Mouse (Mus musculus) lung, embryonic 16.5 days (tissue): Measurements from ENCODE around the gene Nptn. TPM values are rescaled to one million over a fixed set of nuclear protein-coding genes. Genes with fewer than 3 reads are reported as not detected.

Experiments used
- ATAC-seq: fragments of 200-750 bp; cut with Nextera tagmentation; 2 replicates; pipeline ENCODE4 v1.8.0; 2017; ENCODE audit warnings: low read depth, mild to moderate bottlenecking, moderate library complexity
- H3K27ac ChIP-seq: fragments of 300-500 bp; sonication (generic); 2 replicates; pipeline ENCODE4 v1.5.1; 2014; ENCODE audit warnings: mild to moderate bottlenecking, control low read depth, low read length
- H3K27me3 ChIP-seq: fragments of 300-500 bp; sonication (generic); 2 replicates; pipeline ENCODE4 v1.6.1; 2014; ENCODE audit warnings: low read depth, low read length, mixed read lengths; ENCODE audit not compliant: control insufficient read depth, insufficient read depth
- H3K36me3 ChIP-seq: fragments of 300-500 bp; sonication (generic); 2 replicates; pipeline ENCODE4 v1.6.1; 2014; ENCODE audit warnings: low read length; ENCODE audit not compliant: control insufficient read depth, insufficient read depth
- H3K4me1 ChIP-seq: fragments of 300-500 bp; sonication (generic); replicated peaks from 2 replicates; pipeline ENCODE4 v1.6.1; 2014; ENCODE audit warnings: low read length, mixed read lengths; ENCODE audit not compliant: control insufficient read depth, insufficient read depth
- H3K4me2 ChIP-seq: fragments of 300-500 bp; sonication (generic); 2 replicates; pipeline ENCODE4 v1.6.1; 2014; ENCODE audit warnings: low read depth, low read length, control low read depth
- H3K4me3 ChIP-seq: fragments of 300-500 bp; sonication (generic); 2 replicates; pipeline ENCODE4 v1.5.1; 2014; ENCODE audit warnings: mild to moderate bottlenecking, low read length, control low read depth
- H3K9ac ChIP-seq: fragments of 300-500 bp; sonication (generic); 2 replicates; pipeline ENCODE4 v1.6.1; 2014; ENCODE audit warnings: low read length, control low read depth
- H3K9me3 ChIP-seq: fragments of 300-500 bp; sonication (generic); 2 replicates; pipeline ENCODE4 v1.6.1; 2016; ENCODE audit warnings: low read length; ENCODE audit not compliant: control insufficient read depth
- WGBS: fragments of 180-500 bp; shearing (Covaris S2); extraction: QIAGEN DNeasy Blood & Tissue Kit; methylation state at CpG from one replicate; pipeline ENCODE4 v1.1.7; 2014; 5-methylcytosine and 5-hydroxymethylcytosine counted together
- polyA plus RNA-seq: library from polyadenylated mRNA; unstranded; fragments of >200 nt; fragmentation: Nextera tagmentation; extraction: Ambion mirVana; gene quantifications from 2 replicates; pipeline ENCODE4 v1.2.1, GENCODE M21; 2015

Nptn gene
- polyA plus RNA-seq: 134 and 142 TPM in 2 replicates

DNA sequence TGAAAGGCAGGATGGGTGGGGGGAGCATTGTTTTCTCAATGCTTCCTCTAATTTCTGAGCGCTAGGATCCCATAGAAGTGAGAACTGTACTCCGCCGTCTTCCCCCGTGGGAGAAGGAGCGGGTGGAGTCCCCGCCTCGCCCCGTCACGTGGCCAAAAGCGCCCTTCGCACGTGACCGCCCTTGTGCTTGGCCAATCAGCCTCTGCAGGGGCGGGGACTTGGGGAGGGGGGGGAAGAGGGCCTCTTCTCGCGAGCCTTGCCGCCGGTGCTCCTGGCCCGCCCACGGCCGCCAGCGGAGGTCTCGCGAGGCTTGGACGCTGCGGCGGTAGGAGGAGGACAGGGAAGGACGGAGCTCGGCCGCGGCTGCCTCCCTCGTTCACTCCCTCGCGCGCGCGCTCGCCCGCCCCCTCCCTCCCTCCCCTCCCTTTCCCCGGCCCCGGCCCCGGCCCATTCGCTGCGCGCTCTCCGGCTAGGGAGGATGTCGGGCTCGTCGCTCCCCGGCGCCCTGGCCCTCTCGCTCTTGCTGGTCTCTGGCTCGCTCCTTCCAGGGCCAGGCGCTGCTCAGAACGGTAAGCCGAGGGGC lies at the start of gene Nptn:
Gene Nptn, plus strand, starts transcription at position 283 of the 583 bp plus-strand sequence.
- Histone ChIP-seq H3K9ac (peak within 1 kb of the TSS; percentile 100), H3K9me3 (no peaks in the 10 kb centered on the region), H3K27ac (peak within 1 kb of the TSS; percentile 97), H3K27me3 (no peaks in the 10 kb centered on the region), H3K4me3 (peak within 1 kb of the TSS; percentile 99), H3K36me3 (no peaks in the 10 kb centered on the region), H3K4me2 (peak within 1 kb of the TSS; percentile 81), H3K4me1 (peaks cover 10% of the 10 kb centered on the region)
- WGBS: under 1% methylated on average over 30 of the region's 56 CpGs
- ATAC-seq: peak; percentile 99

GRCm38 (mm10) chr9:58533322-58533721 lies 48.7 kb upstream of the Nptn start:
- peaks cover 13% of the 10 kb centered on the region for H3K36me3 ChIP-seq
- H3K9ac ChIP-seq: no peak overlapping the region

DNA sequence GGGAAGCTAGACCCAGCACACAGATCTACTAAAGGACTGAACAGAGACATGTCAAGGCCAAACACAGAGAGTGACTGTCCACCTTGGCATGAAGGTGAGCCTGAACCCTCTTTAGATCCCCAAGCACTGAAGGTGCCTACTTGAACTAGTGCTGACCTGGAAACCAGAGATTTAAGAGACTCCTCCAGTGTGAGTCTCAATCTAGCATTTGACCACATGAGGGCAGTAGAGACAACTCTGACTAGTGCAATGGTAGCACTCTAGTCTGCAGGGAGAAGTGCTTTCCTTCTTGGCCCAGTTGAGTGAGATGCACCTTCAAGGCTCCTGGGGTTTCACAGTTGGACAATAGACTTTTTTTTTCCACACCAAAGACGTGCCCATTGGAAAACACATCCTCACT lies 47.3 kb upstream of the Nptn start:
- ATAC-seq: peak; percentile 61; the same call in 1 of the 2 replicates
- H3K4me1 ChIP-seq: no peaks in the 10 kb centered on the region
- no peaks in the 10 kb centered on the region for H3K27me3 ChIP-seq
- H3K4me3 ChIP-seq: no peak overlapping the region
- H3K9me3 ChIP-seq: no peaks in the 10 kb centered on the region
- no peak overlapping the region for H3K27ac ChIP-seq
- no peak overlapping the region for H3K4me2 ChIP-seq
- H3K36me3 ChIP-seq: peaks cover 17% of the 10 kb centered on the region
- WGBS: 48% methylated on average over 1 of the region's 1 CpGs
- no peak overlapping the region for H3K9ac ChIP-seq

More at GRCm38 (mm10) chr9:58533322-58533721, 48.7 kb upstream of the Nptn start:
- Histone ChIP-seq H3K4me2 (no peak overlapping the region), H3K27ac (no peak overlapping the region), H3K4me1 (no peaks in the 10 kb centered on the region), H3K27me3 (no peaks in the 10 kb centered on the region), H3K4me3 (no peak overlapping the region), H3K9me3 (no peaks in the 10 kb centered on the region)
- 80% methylated on average over 6 of the region's 6 CpGs for WGBS
- no peak for ATAC-seq

DNA sequence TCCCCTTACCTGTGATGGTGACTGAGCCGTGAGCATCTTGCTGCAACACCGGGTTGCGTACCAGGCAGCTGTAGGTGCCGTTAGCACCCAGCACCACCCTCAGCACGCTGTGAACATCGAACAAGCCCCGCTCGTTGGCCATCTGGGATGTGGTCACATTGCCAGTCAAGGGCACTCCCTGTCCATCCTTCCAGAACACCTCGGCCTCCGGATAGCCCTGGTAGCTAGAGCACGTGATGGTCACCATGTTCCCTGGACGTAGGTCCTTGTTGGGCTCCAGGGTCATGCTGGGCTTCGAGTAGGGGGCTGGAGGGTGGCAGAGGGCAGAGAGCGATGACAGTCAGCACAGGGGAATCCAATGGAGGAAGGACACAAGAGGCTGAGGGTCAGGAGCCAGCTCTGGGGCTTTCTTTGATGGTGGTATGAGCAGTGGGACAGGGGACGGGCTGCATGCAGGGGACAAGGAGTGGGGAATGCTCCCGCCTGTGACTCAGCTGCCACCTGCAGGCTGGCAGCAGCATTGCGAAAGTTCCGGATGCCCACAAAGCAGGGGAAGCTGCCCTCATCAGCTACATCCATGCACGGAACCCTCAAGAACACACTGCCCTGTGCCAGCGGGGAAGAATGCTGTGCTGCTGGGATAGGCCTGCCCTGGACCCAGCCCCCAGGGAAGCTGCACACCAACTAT lies 46.4 kb upstream of the Nptn start:
- no peaks in the 10 kb centered on the region for H3K27me3 ChIP-seq
- no peak for ATAC-seq
- WGBS: 75% methylated on average over 20 of the region's 20 CpGs
- no peak overlapping the region for H3K4me3 ChIP-seq
- peaks cover 14% of the 10 kb centered on the region; the same call in 1 of the 2 replicates for H3K36me3 ChIP-seq
- no peaks in the 10 kb centered on the region for H3K9me3 ChIP-seq
- H3K9ac ChIP-seq: no peak overlapping the region
- H3K27ac ChIP-seq: no peak overlapping the region
- no peak overlapping the region for H3K4me2 ChIP-seq
- H3K4me1 ChIP-seq: no peaks in the 10 kb centered on the region

DNA sequence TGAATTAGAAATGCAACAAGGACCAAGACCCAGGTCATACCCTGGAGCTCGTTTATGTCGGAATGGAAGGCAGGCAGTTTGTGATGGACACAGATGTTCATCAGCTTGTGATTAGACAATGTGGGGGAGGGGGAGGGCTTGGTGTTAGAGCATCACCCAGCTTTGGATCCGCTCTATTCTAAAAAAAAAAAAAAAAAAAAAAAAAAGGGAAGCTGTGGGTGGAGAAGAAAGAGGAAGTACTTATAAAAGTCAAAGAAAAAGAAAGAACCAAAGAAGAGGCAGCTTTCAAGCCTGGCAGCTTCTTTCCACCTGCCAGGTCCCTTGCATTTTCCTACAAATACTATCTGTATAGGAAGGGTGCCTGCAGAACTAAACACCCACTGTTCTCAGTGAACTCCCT lies 44.3 kb upstream of the Nptn start:
- Histone ChIP-seq H3K36me3 (peaks cover 13% of the 10 kb centered on the region; the same call in 1 of the 2 replicates), H3K4me2 (no peak overlapping the region), H3K4me3 (no peak overlapping the region), H3K27ac (no peak overlapping the region), H3K27me3 (no peaks in the 10 kb centered on the region), H3K9me3 (no peaks in the 10 kb centered on the region), H3K9ac (no peak overlapping the region), H3K4me1 (peaks cover 13% of the 10 kb centered on the region)
- WGBS: 77% methylated on average over 3 of the region's 3 CpGs
- no peak for ATAC-seq

DNA sequence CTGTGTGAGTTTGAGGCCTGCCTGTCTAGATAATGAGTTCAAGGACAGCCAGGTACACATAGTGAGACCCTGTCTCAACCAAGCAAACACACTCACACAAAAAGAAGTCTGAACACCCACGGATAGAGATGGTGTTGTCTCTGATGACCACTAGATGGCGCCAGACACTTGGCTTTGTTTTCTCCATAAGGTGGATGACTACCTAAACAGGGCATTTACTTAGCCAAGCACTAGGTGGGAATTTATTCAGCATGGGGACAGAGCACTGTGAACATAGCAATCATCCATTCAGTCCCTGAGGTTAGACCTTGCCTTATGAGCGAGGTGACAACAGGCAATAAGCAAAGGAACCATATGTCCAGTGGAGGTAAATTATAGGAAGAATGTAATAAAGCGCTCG lies 42.2 kb upstream of the Nptn start:
- Histone ChIP-seq H3K4me3 (no peak overlapping the region), H3K4me2 (no peak overlapping the region), H3K27me3 (no peaks in the 10 kb centered on the region), H3K9me3 (no peaks in the 10 kb centered on the region), H3K36me3 (peaks cover 13% of the 10 kb centered on the region; the same call in 1 of the 2 replicates), H3K27ac (no peak overlapping the region), H3K4me1 (peaks cover 13% of the 10 kb centered on the region), H3K9ac (no peak overlapping the region)
- WGBS: 50% methylated on average over 5 of the region's 5 CpGs
- ATAC-seq: no peak

GRCm38 (mm10) chr9:58541895-58542338 lies 40.1 kb upstream of the Nptn start:
- peak overlapping the region; percentile 74 for H3K27ac ChIP-seq
- H3K27me3 ChIP-seq: no peaks in the 10 kb centered on the region
- H3K9me3 ChIP-seq: no peaks in the 10 kb centered on the region
- H3K4me3 ChIP-seq: no peak overlapping the region
- peaks cover 13% of the 10 kb centered on the region for H3K4me1 ChIP-seq
- no peak overlapping the region for H3K4me2 ChIP-seq
- WGBS: 27% methylated on average over 6 of the region's 6 CpGs
- H3K9ac ChIP-seq: no peak overlapping the region
- H3K36me3 ChIP-seq: peaks cover 10% of the 10 kb centered on the region; the same call in 1 of the 2 replicates
- peak; percentile 86 for ATAC-seq

DNA sequence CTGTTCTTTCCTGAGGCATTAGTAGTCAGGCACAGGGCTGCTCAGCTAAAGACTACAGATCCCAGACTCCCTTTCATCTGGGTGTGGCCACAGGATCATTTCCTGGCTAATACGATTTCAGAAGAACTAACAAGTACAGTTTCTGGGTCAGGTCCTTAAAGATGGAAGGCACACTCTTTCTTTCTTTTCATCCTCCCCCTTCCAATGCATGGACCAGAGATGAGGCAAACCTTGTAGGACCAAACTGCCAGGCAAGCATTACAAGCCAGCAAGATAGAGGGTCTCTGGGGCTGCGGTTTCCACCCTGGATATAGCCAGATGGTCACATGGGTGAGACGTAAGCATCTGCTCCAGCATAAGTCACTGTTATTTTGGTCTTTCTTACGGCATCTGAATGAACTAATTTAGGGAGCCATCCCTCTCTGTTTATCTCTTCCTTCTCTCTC lies 37.1 kb upstream of the Nptn start:
- Histone ChIP-seq H3K9me3 (no peaks in the 10 kb centered on the region), H3K4me3 (no peak overlapping the region), H3K4me1 (peaks cover 20% of the 10 kb centered on the region), H3K27me3 (no peaks in the 10 kb centered on the region), H3K9ac (no peak overlapping the region; the same call in 1 of the 2 replicates), H3K27ac (no peak overlapping the region), H3K4me2 (0 out of 2 replicates have a peak overlapping the region, but pooled peaks have one; percentile 34), H3K36me3 (no peaks in the 10 kb centered on the region)
- WGBS: 63% methylated on average over 4 of the region's 4 CpGs
- ATAC-seq: no peak

DNA sequence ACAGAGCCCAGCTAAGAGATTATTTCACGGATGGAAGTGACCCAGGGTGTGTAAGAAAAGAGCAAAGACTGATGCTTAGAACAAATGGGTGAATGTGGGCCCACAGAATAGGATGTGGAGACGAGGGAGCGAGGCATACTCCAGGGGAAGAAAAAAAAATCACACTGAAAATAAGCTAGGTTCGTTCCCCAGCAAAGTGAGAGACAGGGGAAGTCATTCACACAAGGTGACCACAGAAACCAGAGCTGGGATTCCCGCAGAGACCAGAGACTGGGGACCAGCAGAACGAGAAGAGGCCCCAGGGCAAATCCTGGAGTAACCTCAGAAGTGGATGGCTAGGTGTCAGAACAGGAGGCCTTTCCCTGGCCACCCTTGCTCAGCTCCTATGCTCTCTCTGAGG lies 36.6 kb upstream of the Nptn start:
- ATAC-seq: no peak
- Histone ChIP-seq H3K9ac (no peak overlapping the region), H3K36me3 (no peaks in the 10 kb centered on the region), H3K4me3 (no peak overlapping the region), H3K9me3 (no peaks in the 10 kb centered on the region), H3K4me2 (no peak overlapping the region), H3K27ac (no peak overlapping the region), H3K4me1 (peaks cover 20% of the 10 kb centered on the region), H3K27me3 (no peaks in the 10 kb centered on the region)
- 69% methylated on average over 6 of the region's 6 CpGs for WGBS
